Mouse (Mus musculus): ENCODE measurements around the gene C530008M17Rik. TPM values are rescaled to one million over a fixed set of nuclear protein-coding genes. Genes with fewer than 3 reads are reported as not detected.

Gene C530008M17Rik
- polyA plus RNA-seq, 1 experiment from 2014 or later = 15.8 TPM

- no peak for ATAC-seq (ENCODE audit: insufficient read depth, low FRiP score, low read depth)
- no peaks in the 10 kb centered on the region for H3K9me3 ChIP-seq
- 73% methylated on average over 5 of the region's 5 CpGs for WGBS
- no peak overlapping the region for H3K4me3 ChIP-seq (replicated peaks)
- no peak overlapping the region for H3K9ac ChIP-seq
- H3K36me3 ChIP-seq = no peaks in the 10 kb centered on the region
- no peak overlapping the region for H3K27ac ChIP-seq
- no peaks in the 10 kb centered on the region for H3K27me3 ChIP-seq (replicated peaks)
- no peak overlapping the region for H3K4me2 ChIP-seq
- no peaks in the 10 kb centered on the region for H3K4me1 ChIP-seq
Observed at GRCm38 (mm10) chr5:76668118-76668517, 11.8 kb downstream of the C530008M17Rik start.

- no peaks in the 10 kb centered on the region for H3K9me3 ChIP-seq
- no peaks in the 10 kb centered on the region for H3K27me3 ChIP-seq (replicated peaks)
- H3K4me1 ChIP-seq = no peaks in the 10 kb centered on the region
- WGBS = 87% methylated on average over 5 of the region's 5 CpGs
- H3K4me2 ChIP-seq = no peak overlapping the region
- H3K4me3 ChIP-seq (replicated peaks) = no peak overlapping the region
- H3K27ac ChIP-seq = no peak overlapping the region
- ATAC-seq (ENCODE audit: insufficient read depth, low FRiP score, low read depth) = no peak
- H3K9ac ChIP-seq = no peak overlapping the region
- no peaks in the 10 kb centered on the region for H3K36me3 ChIP-seq
Observed at GRCm38 (mm10) chr5:76668547-76668946, 12.2 kb downstream of the C530008M17Rik start.

GRCm38 (mm10) chr5:76670183-76670582, 13.9 kb downstream of the C530008M17Rik start:
- Histone ChIP-seq H3K27me3 (replicated peaks) (no peaks in the 10 kb centered on the region), H3K9ac (no peak overlapping the region), H3K9me3 (no peaks in the 10 kb centered on the region), H3K36me3 (no peaks in the 10 kb centered on the region), H3K27ac (no peak overlapping the region), H3K4me2 (no peak overlapping the region), H3K4me1 (no peaks in the 10 kb centered on the region), H3K4me3 (replicated peaks) (no peak overlapping the region)
- ATAC-seq (ENCODE audit: insufficient read depth, low FRiP score, low read depth) = no peak
- WGBS = 82% methylated on average over 10 of the region's 10 CpGs

- no peak for ATAC-seq (ENCODE audit: insufficient read depth, low FRiP score, low read depth)
- no peaks in the 10 kb centered on the region for H3K36me3 ChIP-seq
- H3K9me3 ChIP-seq = no peaks in the 10 kb centered on the region
- no peak overlapping the region for H3K4me3 ChIP-seq (replicated peaks)
- H3K27ac ChIP-seq = no peak overlapping the region
- H3K4me1 ChIP-seq = no peaks in the 10 kb centered on the region
- H3K27me3 ChIP-seq (replicated peaks) = no peaks in the 10 kb centered on the region
- no peak overlapping the region for H3K9ac ChIP-seq
- H3K4me2 ChIP-seq = no peak overlapping the region
- 90% methylated on average over 5 of the region's 5 CpGs for WGBS
Observed at GRCm38 (mm10) chr5:76674022-76674653, 17.8 kb downstream of the C530008M17Rik start.

GRCm38 (mm10) chr5:76675369-76675768, 19.1 kb downstream of the C530008M17Rik start:
- no peak overlapping the region for H3K9ac ChIP-seq
- WGBS = 59% methylated on average over 4 of the region's 4 CpGs
- no peaks in the 10 kb centered on the region for H3K36me3 ChIP-seq
- no peak overlapping the region for H3K4me3 ChIP-seq (replicated peaks)
- H3K27me3 ChIP-seq (replicated peaks) = no peaks in the 10 kb centered on the region
- no peak overlapping the region for H3K27ac ChIP-seq
- no peak overlapping the region for H3K4me2 ChIP-seq
- ATAC-seq (ENCODE audit: insufficient read depth, low FRiP score, low read depth) = no peak
- no peaks in the 10 kb centered on the region for H3K9me3 ChIP-seq
- H3K4me1 ChIP-seq = no peaks in the 10 kb centered on the region

- Histone ChIP-seq H3K4me3 (replicated peaks) (no peak overlapping the region), H3K9ac (no peak overlapping the region), H3K36me3 (no peaks in the 10 kb centered on the region), H3K9me3 (no peaks in the 10 kb centered on the region), H3K4me1 (no peaks in the 10 kb centered on the region), H3K4me2 (no peak overlapping the region), H3K27ac (no peak overlapping the region), H3K27me3 (replicated peaks) (no peaks in the 10 kb centered on the region)
- no peak for ATAC-seq (ENCODE audit: insufficient read depth, low FRiP score, low read depth)
- 59% methylated on average over 3 of the region's 3 CpGs for WGBS
Observed at GRCm38 (mm10) chr5:76680959-76681358, 24.6 kb downstream of the C530008M17Rik start.

GRCm38 (mm10) chr5:76681895-76682656, 25.8 kb downstream of the C530008M17Rik start:
- Histone ChIP-seq H3K27ac (no peak overlapping the region), H3K27me3 (replicated peaks) (no peaks in the 10 kb centered on the region), H3K4me3 (replicated peaks) (no peak overlapping the region), H3K9ac (no peak overlapping the region), H3K9me3 (no peaks in the 10 kb centered on the region), H3K4me2 (no peak overlapping the region), H3K36me3 (no peaks in the 10 kb centered on the region), H3K4me1 (no peaks in the 10 kb centered on the region)
- no peak for ATAC-seq (ENCODE audit: insufficient read depth, low FRiP score, low read depth)
- WGBS = 52% methylated on average over 4 of the region's 4 CpGs

- H3K9ac ChIP-seq = no peak overlapping the region
- WGBS = 42% methylated on average over 5 of the region's 5 CpGs
- H3K9me3 ChIP-seq = no peaks in the 10 kb centered on the region
- no peaks in the 10 kb centered on the region for H3K27me3 ChIP-seq (replicated peaks)
- H3K4me3 ChIP-seq (replicated peaks) = no peak overlapping the region
- no peak overlapping the region for H3K27ac ChIP-seq
- no peaks in the 10 kb centered on the region for H3K36me3 ChIP-seq
- H3K4me1 ChIP-seq = no peaks in the 10 kb centered on the region
- H3K4me2 ChIP-seq = no peak overlapping the region
- no peak for ATAC-seq (ENCODE audit: insufficient read depth, low FRiP score, low read depth)
Observed at GRCm38 (mm10) chr5:76683455-76683854, 27.1 kb downstream of the C530008M17Rik start.

- Histone ChIP-seq H3K4me3 (replicated peaks) (no peak overlapping the region), H3K4me1 (no peaks in the 10 kb centered on the region), H3K9ac (no peak overlapping the region), H3K27me3 (replicated peaks) (no peaks in the 10 kb centered on the region), H3K9me3 (no peaks in the 10 kb centered on the region), H3K4me2 (no peak overlapping the region), H3K36me3 (no peaks in the 10 kb centered on the region), H3K27ac (no peak overlapping the region)
- WGBS = 76% methylated on average over 15 of the region's 15 CpGs
- ATAC-seq (ENCODE audit: insufficient read depth, low FRiP score, low read depth) = peak; percentile 79; the same call in 1 of the 2 replicates
Observed at GRCm38 (mm10) chr5:76684658-76685605, 28.6 kb downstream of the C530008M17Rik start.

GRCm38 (mm10) chr5:76687961-76688600, 31.8 kb downstream of the C530008M17Rik start:
- Histone ChIP-seq H3K4me2 (no peak overlapping the region), H3K36me3 (no peaks in the 10 kb centered on the region), H3K4me3 (replicated peaks) (no peak overlapping the region), H3K4me1 (no peaks in the 10 kb centered on the region), H3K27ac (no peak overlapping the region), H3K9me3 (no peaks in the 10 kb centered on the region), H3K27me3 (replicated peaks) (no peaks in the 10 kb centered on the region), H3K9ac (no peak overlapping the region)
- WGBS = 86% methylated on average over 10 of the region's 10 CpGs
- ATAC-seq (ENCODE audit: insufficient read depth, low FRiP score, low read depth) = no peak

GRCm38 (mm10) chr5:76688643-76689042, 32.3 kb downstream of the C530008M17Rik start:
- Histone ChIP-seq H3K36me3 (no peaks in the 10 kb centered on the region), H3K9me3 (no peaks in the 10 kb centered on the region), H3K4me2 (no peak overlapping the region), H3K27me3 (replicated peaks) (no peaks in the 10 kb centered on the region), H3K4me3 (replicated peaks) (no peak overlapping the region), H3K4me1 (no peaks in the 10 kb centered on the region), H3K27ac (no peak overlapping the region), H3K9ac (no peak overlapping the region)
- no peak for ATAC-seq (ENCODE audit: insufficient read depth, low FRiP score, low read depth)
- WGBS = 77% methylated on average over 6 of the region's 6 CpGs

Measured in stomach, embryonic 15.5 days (tissue).